Comparison of ENCODE assay signal across 8 mouse cellular contexts in the genomic region with DNA sequence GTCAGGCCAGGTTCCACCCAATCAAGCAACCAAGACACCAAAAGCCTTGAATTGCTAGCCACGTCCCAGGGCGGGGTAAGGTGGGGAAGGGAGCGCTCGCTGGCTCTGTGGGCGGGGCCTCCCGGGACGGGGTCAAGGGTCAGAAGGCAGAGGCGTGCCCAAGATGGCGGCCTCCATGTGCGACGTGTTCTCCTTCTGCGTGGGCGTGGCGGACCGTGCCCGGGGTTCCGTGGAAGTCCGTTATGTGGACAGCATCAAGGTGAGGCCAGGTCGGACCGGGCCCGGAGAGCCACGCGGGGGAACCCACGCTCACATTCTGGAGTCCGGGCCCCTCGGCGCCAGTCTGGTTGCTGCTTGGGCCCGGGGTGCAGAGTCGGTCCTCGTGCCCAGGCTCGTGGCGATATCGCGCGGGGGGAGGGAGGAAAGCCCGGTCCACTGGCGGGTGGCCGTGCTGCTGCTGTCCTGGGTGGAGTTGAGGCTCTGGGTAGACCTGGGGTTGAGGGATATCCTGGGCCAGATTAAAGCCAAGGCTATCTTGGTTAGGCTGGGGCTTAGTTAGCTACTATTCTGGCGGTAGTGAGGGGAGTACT. TPM values are rescaled to one million over a fixed set of nuclear protein-coding genes. Genes with fewer than 3 reads are reported as not detected.
DNase-seq lines count a peak whose midpoint lies in the region; ATAC-seq lines count a peak whose summit lies in the region.

A gene (plus strand): TSS at position 148 of the 590 bp plus-strand sequence.

- H3K27ac ChIP-seq in hindbrain, embryonic 15.5 days (replicated peaks): no peak within 1 kb of the TSS

- H3K4me2 ChIP-seq in hindbrain, embryonic 15.5 days: peak within 1 kb of the TSS; percentile 87

- WGBS in hindbrain, embryonic 15.5 days: under 1% methylated on average over 39 of the region's 39 CpGs

- H3K9ac ChIP-seq in hindbrain, embryonic 15.5 days: peak within 1 kb of the TSS; percentile 68

- peaks cover 18% of the 10 kb centered on the region for H3K4me1 ChIP-seq in hindbrain, embryonic 15.5 days (replicated peaks)

- peak; percentile 95 for DNase-seq in ZHBTc4 (ENCODE audit: low read depth, low spot score)
- peak; percentile 68 to 80 for DNase-seq in cerebellum, postnatal 4 days (ENCODE audit: low spot score in 2 of 2)
- peak; percentile 90 for DNase-seq in gastrocnemius, adult 18-20 months (ENCODE audit: low spot score)
- DNase-seq in left cerebral cortex, adult 11 months (ENCODE audit: low spot score): peak; percentile 81
- peak; percentile 92 for DNase-seq in lung, postnatal 36 days
- DNase-seq in retina, embryonic 14.5 days (ENCODE audit: low spot score): peak; percentile 76
- DNase-seq in urinary bladder, adult 18-20 months (ENCODE audit: low spot score in 2 of 2): peak; percentile 69 to 87

- no peaks in the 10 kb centered on the region for H3K9me3 ChIP-seq in hindbrain, embryonic 15.5 days

- peak within 1 kb of the TSS; percentile 96 for H3K4me3 ChIP-seq in hindbrain, embryonic 15.5 days

- no peaks in the 10 kb centered on the region for H3K36me3 ChIP-seq in hindbrain, embryonic 15.5 days

- no peaks in the 10 kb centered on the region for H3K27me3 ChIP-seq in hindbrain, embryonic 15.5 days

- ATAC-seq in hindbrain, embryonic 15.5 days (ENCODE audit: low FRiP score, low read depth): peak; percentile 84

RNA-seq across cellular contexts. Expression of the gene that starts here (rescaled TPM):
- total RNA-seq in gastrocnemius, adult 18-20 months (2021): 1 to 10 TPM; 7.2 to 9.1 TPM
- polyA plus RNA-seq in hindbrain, embryonic 15.5 days (2015; fragmentation: Nextera tagmentation; extraction: Ambion mirVana): 69.0 and 79.1 TPM in 2 replicates
